Mouse (Mus musculus): ENCODE results near the gene Lman1l. TPM values are rescaled to one million over a fixed set of nuclear protein-coding genes. Genes with fewer than 3 reads are reported as not detected.

Gene Lman1l
- not detected for polyA plus RNA-seq (2017; shearing (Covaris generic))

DNA sequence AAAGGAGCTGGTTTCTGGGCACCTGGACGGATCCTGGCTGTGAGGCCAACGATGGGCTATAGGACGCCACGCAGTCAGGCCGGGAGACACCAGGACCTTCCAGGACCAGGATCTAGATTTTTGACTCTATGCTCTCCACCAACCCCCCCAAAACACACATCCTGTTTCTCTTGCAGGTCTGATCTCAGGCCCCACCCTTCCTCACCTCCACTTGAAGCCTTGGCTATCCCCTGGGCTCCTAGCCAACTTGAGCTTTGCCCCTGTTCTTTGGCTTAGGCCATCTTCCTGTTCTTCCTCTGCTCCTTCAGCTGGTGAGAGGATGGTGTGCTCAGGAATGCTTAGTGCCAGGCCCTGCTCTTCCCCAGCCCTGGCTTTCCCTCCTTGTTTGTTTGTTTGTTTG lies at the start of gene Lman1l:
TSS of gene Lman1l (minus strand) at position 101 of the 400 bp plus-strand sequence.

DNA sequence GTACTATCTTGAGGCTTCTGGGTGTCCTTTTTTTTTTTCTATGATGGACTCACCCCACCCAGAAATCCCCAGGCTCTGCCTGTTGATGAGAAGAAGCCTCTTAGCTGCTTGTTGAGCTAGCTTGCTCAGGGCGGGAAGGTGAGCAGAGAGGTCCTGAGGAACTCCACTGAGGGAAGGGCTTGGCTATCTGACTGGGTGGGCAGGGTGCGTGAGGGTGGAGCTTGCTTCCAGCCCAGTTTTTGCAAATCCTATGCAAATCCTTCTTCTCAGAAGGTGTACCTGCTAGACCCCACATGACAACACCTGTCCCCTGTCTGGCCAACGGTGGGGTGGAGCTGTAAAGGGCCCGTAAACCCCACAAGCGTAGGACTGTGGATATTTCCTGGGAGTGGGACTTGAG lies 32.7 kb upstream of the Lman1l start, which contains the start of gene Csk:
TSS of gene Csk (minus strand) at position 349 of the 400 bp plus-strand sequence.

GRCm38 (mm10) chr9:57606139-57606851 lies 14.3 kb downstream of the Lman1l start, which contains the start of gene Cplx3:
Gene Cplx3 (minus strand): TSS chr9:57606281.

DNA sequence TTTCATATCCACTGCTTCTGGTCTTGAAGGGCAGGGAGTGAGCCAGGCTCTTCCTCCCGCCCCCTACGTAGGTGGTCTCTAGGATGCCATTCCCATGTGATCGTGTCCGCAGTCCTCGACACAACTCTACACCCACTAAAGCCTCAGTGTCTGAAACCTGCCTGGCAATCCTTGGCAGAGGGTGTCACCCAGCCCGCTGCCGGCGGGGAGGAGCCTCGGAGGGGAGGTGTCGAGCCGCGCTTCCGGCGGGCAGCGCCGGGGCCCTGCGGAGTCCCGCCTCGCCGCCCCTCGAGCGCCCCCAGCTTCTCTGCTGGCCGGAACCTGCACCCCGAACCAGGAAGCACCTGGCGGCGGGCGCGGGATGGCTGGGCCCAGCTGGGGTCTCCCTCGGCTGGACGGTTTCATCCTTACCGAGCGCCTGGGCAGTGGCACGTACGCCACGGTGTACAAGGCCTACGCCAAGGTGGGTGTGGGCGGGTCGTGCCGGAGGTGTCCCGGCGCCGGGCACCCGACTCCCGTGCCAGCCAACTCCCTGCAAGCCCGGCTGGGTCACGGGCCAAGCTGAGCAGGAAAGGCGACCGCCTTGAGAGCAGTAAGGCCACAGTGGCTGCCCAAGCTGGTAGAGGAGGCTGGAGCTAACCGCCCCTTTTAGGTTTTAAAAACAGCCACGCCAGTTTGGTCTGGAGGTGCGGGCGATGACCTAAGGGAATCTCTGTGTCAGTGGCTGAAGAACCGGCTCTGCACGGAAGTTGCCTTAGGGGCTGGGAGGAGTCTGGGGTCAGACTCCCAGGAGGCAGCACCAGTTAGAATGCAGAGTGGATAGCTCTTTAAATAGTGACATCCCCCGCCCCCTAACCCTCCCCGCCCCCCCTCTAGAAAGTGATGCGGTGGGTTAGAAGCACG lies 31.1 kb downstream of the Lman1l start, which contains the start of gene Ulk3:
TSS of gene Ulk3 (plus strand) at position 229 of the 903 bp plus-strand sequence.

DNA sequence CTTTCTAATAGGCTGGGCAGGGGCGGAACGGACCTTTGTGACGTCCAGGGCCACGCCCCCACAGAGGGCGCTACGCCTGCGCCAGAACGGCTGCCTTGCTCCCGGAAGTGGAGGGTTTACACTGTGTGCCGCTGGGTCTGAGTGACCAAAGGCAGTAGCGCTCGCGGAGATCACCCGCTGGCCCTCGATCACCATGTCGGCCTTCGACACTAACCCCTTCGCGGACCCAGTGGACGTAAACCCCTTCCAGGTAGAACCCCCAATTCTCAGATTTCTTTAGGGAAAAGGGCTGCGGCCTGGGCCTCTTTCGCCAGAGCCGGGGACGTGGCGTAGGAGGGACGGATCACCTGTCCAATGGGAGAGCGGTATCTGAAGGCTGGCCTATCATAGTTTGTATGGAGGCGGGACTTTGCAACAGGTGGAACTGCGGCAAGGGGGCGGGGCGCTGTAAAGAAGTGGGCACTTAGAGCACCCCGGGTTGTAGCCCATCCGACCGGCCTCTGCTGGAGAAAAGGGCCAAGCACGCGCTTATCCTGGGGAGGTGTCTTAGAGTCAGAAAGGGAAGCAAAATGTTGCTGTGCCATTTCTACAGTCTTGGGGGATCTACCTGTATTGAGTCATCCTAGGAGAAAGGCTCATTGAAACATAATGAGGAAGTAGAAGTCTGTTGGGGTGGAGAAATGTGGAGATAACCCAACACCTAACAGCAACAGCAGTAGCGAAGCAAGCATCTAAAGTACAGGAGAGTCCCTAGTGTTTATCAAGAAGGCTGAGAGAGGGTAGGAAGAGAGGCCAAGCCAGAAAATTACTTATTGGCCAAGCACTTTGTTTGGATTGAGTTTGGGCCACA lies 59.5 kb downstream of the Lman1l start, which contains the start of gene Scamp2:
TSS of gene Scamp2 (plus strand) at position 83 of the 850 bp plus-strand sequence.

Other genes starting within 250 kb of the Lman1l start
- 100 to 1,000 TPM; 114 to 157 TPM for gene Ppcdc, start 180.7 kb downstream of the Lman1l start, polyA plus RNA-seq (2017; shearing (Covaris generic))
- gene Scamp5, start 152.7 kb downstream of the Lman1l start, polyA plus RNA-seq (2017; shearing (Covaris generic)), result 1 to 10 TPM in 1 of 2 experiments, under 1 TPM in 1; 0.40 to 2.3 TPM
- gene Rpp25, start 116.7 kb downstream of the Lman1l start, polyA plus RNA-seq (2017; shearing (Covaris generic)), result 1 to 10 TPM in 1 of 2 experiments, under 1 TPM in 1; 0.51 to 3.2 TPM
- gene Cox5a, start 99.5 kb downstream of the Lman1l start, polyA plus RNA-seq (2017; shearing (Covaris generic)), result 100 to 1,000 TPM; 260 to 294 TPM
- 10 to 100 TPM; 22.1 to 26.9 TPM for gene Fam219b, start 83.2 kb downstream of the Lman1l start, polyA plus RNA-seq (2017; shearing (Covaris generic))
- gene Mpi, start 68.0 kb downstream of the Lman1l start, polyA plus RNA-seq (2017; shearing (Covaris generic)), result 10 to 100 TPM; 17.6 to 21.5 TPM
- 100 to 1,000 TPM in 1 of 2 experiments, 10 to 100 TPM in 1; 91.1 to 103 TPM for gene Scamp2, start 59.8 kb downstream of the Lman1l start, polyA plus RNA-seq (2017; shearing (Covaris generic))
- gene Ulk3, start 31.3 kb downstream of the Lman1l start, polyA plus RNA-seq (2017; shearing (Covaris generic)), result 100 to 1,000 TPM in 1 of 2 experiments, 10 to 100 TPM in 1; 82.7 to 102 TPM
- gene Cplx3, start 14.5 kb downstream of the Lman1l start, polyA plus RNA-seq (2017; shearing (Covaris generic)), result not detected
- gene Csk, start 32.9 kb upstream of the Lman1l start, polyA plus RNA-seq (2017; shearing (Covaris generic)), result 100 to 1,000 TPM; 182 to 188 TPM
- not detected for gene Cyp1a2, start 62.9 kb upstream of the Lman1l start, polyA plus RNA-seq (2017; shearing (Covaris generic))
- gene Cyp1a1, start 67.2 kb upstream of the Lman1l start, polyA plus RNA-seq (2017; shearing (Covaris generic)), result not detected
- gene Edc3, start 87.8 kb upstream of the Lman1l start, polyA plus RNA-seq (2017; shearing (Covaris generic)), result 10 to 100 TPM; 35.0 to 39.6 TPM
- 100 to 1,000 TPM; 117 to 167 TPM for gene Clk3, start 145.1 kb upstream of the Lman1l start, polyA plus RNA-seq (2017; shearing (Covaris generic))
- gene Arid3b, start 216.0 kb upstream of the Lman1l start, polyA plus RNA-seq (2017; shearing (Covaris generic)), result 10 to 100 TPM; 40.2 to 59.5 TPM

All from inflammation-experienced regulatory T-cells (primary cell).